Mouse (Mus musculus) kidney, embryonic 16.5 days (tissue): Measurements from ENCODE around the gene Cstf1. TPM values are rescaled to one million over a fixed set of nuclear protein-coding genes. Genes with fewer than 3 reads are reported as not detected.

Source experiments
- ATAC-seq: fragments of 200-750 bp; cut with Nextera tagmentation; 2 replicates; pipeline ENCODE4 v1.8.0; 2017; ENCODE audit warnings: moderate TSS enrichment; ENCODE audit not compliant: low FRiP score, low TSS enrichment
- H3K27ac ChIP-seq: fragments of 300-500 bp; sonication (generic); 2 replicates; pipeline ENCODE4 v1.5.1; 2014; ENCODE audit warnings: low read length
- H3K27me3 ChIP-seq: fragments of 300-500 bp; sonication (generic); 2 replicates; pipeline ENCODE4 v1.6.1; 2014; ENCODE audit warnings: low read length, control low read depth, mixed read lengths; ENCODE audit not compliant: insufficient read depth
- H3K36me3 ChIP-seq: fragments of 300-500 bp; sonication (generic); 2 replicates; pipeline ENCODE4 v1.6.1; 2014; ENCODE audit warnings: low read length, control low read depth, mixed read lengths; ENCODE audit not compliant: insufficient read depth
- H3K4me1 ChIP-seq: fragments of 300-500 bp; sonication (generic); 2 replicates; pipeline ENCODE4 v1.6.1; 2014; ENCODE audit warnings: low read length, control low read depth, mixed read lengths; ENCODE audit not compliant: insufficient read depth
- H3K4me2 ChIP-seq: fragments of 300-500 bp; sonication (generic); replicated peaks from 2 replicates; pipeline ENCODE4 v1.6.1; 2014; ENCODE audit warnings: low read depth, low read length
- H3K4me3 ChIP-seq: fragments of 300-500 bp; sonication (generic); 2 replicates; pipeline ENCODE4 v1.5.1; 2014; ENCODE audit warnings: mild to moderate bottlenecking, low read length
- H3K9ac ChIP-seq: fragments of 300-500 bp; sonication (generic); replicated peaks from 2 replicates; pipeline ENCODE4 v1.6.1; 2014; ENCODE audit warnings: low read length
- H3K9me3 ChIP-seq: fragments of 300-500 bp; sonication (generic); 2 replicates; pipeline ENCODE4 v1.6.1; 2016; ENCODE audit warnings: low read length, control low read depth
- WGBS: fragments of 180-500 bp; shearing (Covaris S2); extraction: QIAGEN DNeasy Blood & Tissue Kit; methylation state at CpG from one replicate; pipeline ENCODE4 v1.1.7; 2014; 5-methylcytosine and 5-hydroxymethylcytosine counted together
- polyA plus RNA-seq: library from polyadenylated mRNA; unstranded; fragments of >200 nt; fragmentation: Nextera tagmentation; extraction: Ambion mirVana; gene quantifications from 2 replicates; pipeline ENCODE4 v1.2.1, GENCODE M21; 2015

The Cstf1 gene
- polyA plus RNA-seq, 1 experiment from 2014 or later = 38.3 TPM

DNA sequence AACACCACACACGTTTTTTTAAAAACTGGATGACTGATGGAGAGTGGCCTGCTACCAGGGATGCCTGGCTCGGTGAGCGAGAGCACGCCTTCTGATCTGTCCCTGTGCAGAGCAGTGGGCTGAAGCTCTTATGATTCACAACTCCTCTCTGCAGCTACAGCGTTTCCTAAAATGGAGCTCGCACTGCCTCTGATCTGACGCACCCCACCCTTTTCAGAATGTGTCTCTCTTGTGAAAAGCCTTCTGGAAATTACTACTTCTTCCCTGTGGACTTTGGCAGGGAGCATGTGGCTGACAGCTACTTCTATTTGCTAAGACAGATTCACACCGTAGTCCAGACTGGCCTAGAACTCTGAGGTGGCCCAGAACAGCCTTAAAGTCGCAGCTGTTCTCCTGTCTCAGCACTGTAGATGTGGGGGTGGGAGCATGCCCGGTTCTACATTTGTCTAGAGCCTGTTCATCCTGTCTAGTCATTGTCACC is 21.6 kb downstream of the Cstf1 start:
- WGBS = 66% methylated on average over 10 of the region's 10 CpGs
- no peak for ATAC-seq
- H3K36me3 ChIP-seq = no peaks in the 10 kb centered on the region
- no peak overlapping the region for H3K4me3 ChIP-seq
- no peak overlapping the region for H3K4me2 ChIP-seq
- H3K27me3 ChIP-seq = no peaks in the 10 kb centered on the region
- H3K9me3 ChIP-seq = no peaks in the 10 kb centered on the region
- no peak overlapping the region for H3K9ac ChIP-seq
- no peak overlapping the region for H3K27ac ChIP-seq
- H3K4me1 ChIP-seq = no peaks in the 10 kb centered on the region

- no peaks in the 10 kb centered on the region for H3K36me3 ChIP-seq
- no peaks in the 10 kb centered on the region for H3K27me3 ChIP-seq
- H3K4me3 ChIP-seq = no peak within 1 kb of the TSS
- H3K27ac ChIP-seq = no peak within 1 kb of the TSS
- no peak within 1 kb of the TSS for H3K9ac ChIP-seq
- WGBS = 38% methylated on average over 13 of the region's 13 CpGs
- H3K9me3 ChIP-seq = no peaks in the 10 kb centered on the region
- ATAC-seq = no peak
- H3K4me1 ChIP-seq = no peaks in the 10 kb centered on the region
- H3K4me2 ChIP-seq = no peak within 1 kb of the TSS
Measured at GRCm38 (mm10) chr2:172393391-172394051, 23.0 kb downstream of the Cstf1 start, which contains the start of gene Cass4. TSS of gene Cass4 (plus strand) at chr2:172393794.

DNA sequence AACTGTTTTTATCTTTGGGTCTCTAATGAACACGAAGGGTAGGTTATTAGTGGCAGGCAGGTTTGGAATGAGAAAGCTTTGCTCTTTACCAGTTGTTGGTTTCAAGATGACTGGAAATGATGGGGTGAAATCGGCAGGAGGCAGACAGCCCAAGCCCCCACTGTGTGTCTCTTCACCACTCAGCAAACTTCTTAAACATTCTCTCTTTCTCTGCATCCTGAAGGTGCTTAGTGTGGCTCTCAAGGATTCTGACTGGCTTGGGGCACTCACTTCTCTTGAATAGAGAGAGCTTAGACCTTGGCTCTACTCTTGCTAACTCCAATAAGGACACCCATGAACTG is 23.5 kb downstream of the Cstf1 start:
- no peak for ATAC-seq
- no peaks in the 10 kb centered on the region for H3K36me3 ChIP-seq
- H3K9ac ChIP-seq = no peak overlapping the region
- whole genome bisulfite sequencing = 70% methylated on average over 2 of the region's 2 CpGs
- H3K27ac ChIP-seq = no peak overlapping the region
- no peak overlapping the region for H3K4me3 ChIP-seq
- H3K27me3 ChIP-seq = no peaks in the 10 kb centered on the region
- H3K4me2 ChIP-seq = no peak overlapping the region
- no peaks in the 10 kb centered on the region for H3K9me3 ChIP-seq
- no peaks in the 10 kb centered on the region for H3K4me1 ChIP-seq

DNA sequence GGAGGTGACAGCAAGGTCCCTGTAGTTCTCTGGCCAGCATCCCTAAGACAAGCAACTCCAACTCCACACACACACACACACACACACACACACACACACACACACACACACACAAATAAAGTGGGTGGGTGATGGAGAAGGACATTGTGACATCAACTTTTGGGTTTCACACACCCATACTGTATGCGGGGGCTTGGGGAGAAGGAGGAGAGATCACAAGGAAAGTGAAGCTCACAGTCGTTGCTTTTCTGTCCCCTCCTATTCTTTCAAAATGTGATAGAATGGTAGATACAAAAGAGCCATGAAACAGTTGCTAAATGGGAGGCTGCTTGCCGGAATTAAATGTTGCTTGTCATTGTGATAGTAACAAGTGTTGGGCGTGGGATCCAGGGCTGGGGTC is 24.2 kb downstream of the Cstf1 start:
- WGBS = 81% methylated on average over 4 of the region's 4 CpGs

GRCm38 (mm10) chr2:172395961-172396360 is 25.5 kb downstream of the Cstf1 start:
- H3K4me3 ChIP-seq = no peak overlapping the region
- H3K9ac ChIP-seq = no peak overlapping the region
- no peaks in the 10 kb centered on the region for H3K36me3 ChIP-seq
- no peaks in the 10 kb centered on the region for H3K27me3 ChIP-seq
- H3K4me2 ChIP-seq = no peak overlapping the region
- no peak overlapping the region for H3K27ac ChIP-seq
- H3K9me3 ChIP-seq = no peaks in the 10 kb centered on the region
- ATAC-seq = 0 out of 2 replicates have a peak, but pooled peaks have one; percentile 19
- H3K4me1 ChIP-seq = no peaks in the 10 kb centered on the region
- 51% methylated on average over 9 of the region's 9 CpGs for WGBS

More for the DNA sequence above, 24.2 kb downstream of the Cstf1 start:
- Histone ChIP-seq H3K4me3 (no peak overlapping the region), H3K36me3 (no peaks in the 10 kb centered on the region), H3K27ac (no peak overlapping the region), H3K9ac (no peak overlapping the region), H3K4me2 (no peak overlapping the region), H3K4me1 (no peaks in the 10 kb centered on the region), H3K27me3 (no peaks in the 10 kb centered on the region), H3K9me3 (no peaks in the 10 kb centered on the region)
- no peak for ATAC-seq

DNA sequence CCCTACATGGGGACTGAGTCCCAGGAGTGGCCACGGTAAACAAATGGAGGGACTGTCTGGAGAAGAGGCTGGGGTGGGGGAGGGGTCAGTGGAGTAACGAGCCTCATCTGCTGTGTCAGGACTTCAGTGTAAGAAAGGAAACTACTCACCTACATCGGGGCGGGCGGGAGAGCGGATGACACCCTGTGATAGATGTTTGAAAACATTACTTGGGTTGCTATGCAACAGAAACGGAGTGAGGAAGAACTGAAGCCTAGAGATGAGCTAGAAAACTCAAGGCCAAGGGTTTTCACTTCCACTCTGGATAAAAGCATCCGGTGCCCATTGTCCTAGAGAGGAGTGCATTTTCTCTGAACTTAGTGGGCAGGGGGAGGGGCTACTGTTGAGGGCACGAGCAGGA is 29.4 kb downstream of the Cstf1 start:
- 37% methylated on average over 9 of the region's 9 CpGs for WGBS
- no peak for ATAC-seq
- no peak overlapping the region for H3K4me2 ChIP-seq
- H3K27ac ChIP-seq = no peak overlapping the region
- H3K9ac ChIP-seq = no peak overlapping the region
- no peaks in the 10 kb centered on the region for H3K4me1 ChIP-seq
- H3K36me3 ChIP-seq = no peaks in the 10 kb centered on the region
- H3K27me3 ChIP-seq = no peaks in the 10 kb centered on the region
- no peak overlapping the region for H3K4me3 ChIP-seq
- H3K9me3 ChIP-seq = no peaks in the 10 kb centered on the region

GRCm38 (mm10) chr2:172401116-172401825 is 30.8 kb downstream of the Cstf1 start:
- no peak for ATAC-seq
- H3K27ac ChIP-seq = no peak overlapping the region
- H3K9ac ChIP-seq = no peak overlapping the region
- WGBS = 64% methylated on average over 13 of the region's 13 CpGs
- H3K4me3 ChIP-seq = no peak overlapping the region
- H3K27me3 ChIP-seq = no peaks in the 10 kb centered on the region
- H3K36me3 ChIP-seq = no peaks in the 10 kb centered on the region
- no peaks in the 10 kb centered on the region for H3K9me3 ChIP-seq
- no peaks in the 10 kb centered on the region for H3K4me1 ChIP-seq
- no peak overlapping the region for H3K4me2 ChIP-seq

DNA sequence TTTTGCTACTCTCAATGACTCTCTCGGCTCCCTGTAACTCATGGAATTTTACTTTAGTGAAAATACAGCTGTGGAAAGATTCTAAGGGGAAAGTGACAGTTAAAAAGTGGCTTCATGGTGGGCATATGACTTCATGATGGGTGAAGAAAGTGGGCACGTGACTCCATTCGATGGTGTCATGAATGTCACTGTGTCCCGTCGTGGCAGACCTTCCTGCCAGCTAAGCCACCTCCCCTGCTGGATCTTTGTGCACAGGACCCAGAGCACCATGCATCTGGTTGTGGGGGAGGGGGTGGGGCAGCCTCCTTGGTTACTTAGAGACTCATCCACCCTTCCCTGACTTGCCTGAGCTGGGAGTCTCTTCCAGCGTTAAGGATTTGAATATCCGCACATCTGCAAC is 33.8 kb downstream of the Cstf1 start:
- no peak overlapping the region for H3K9ac ChIP-seq
- 58% methylated on average over 7 of the region's 7 CpGs for WGBS
- H3K4me3 ChIP-seq = no peak overlapping the region
- H3K27me3 ChIP-seq = no peaks in the 10 kb centered on the region
- H3K36me3 ChIP-seq = no peaks in the 10 kb centered on the region
- no peak for ATAC-seq
- no peaks in the 10 kb centered on the region for H3K4me1 ChIP-seq
- H3K27ac ChIP-seq = no peak overlapping the region
- no peaks in the 10 kb centered on the region for H3K9me3 ChIP-seq
- H3K4me2 ChIP-seq = no peak overlapping the region

DNA sequence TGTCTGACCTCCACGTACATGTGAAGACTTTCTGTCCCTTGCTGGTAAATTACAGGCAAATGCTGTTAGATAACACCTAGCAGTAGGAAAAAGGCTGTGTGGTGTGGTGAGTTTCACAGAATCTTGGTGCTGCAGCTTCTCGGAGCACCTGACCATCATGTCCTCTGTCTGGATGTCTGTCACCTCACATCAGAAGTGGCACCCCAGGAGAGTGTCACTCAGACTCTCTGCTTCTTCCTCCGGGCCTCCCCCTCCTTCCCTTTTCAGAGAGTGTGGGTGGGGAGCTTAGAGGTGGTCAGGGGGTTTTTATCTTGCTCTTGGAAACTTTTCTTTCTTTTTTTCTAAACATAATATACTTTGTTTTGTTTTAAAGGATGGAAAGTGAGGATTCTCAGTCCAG is 34.5 kb downstream of the Cstf1 start:
- ATAC-seq = no peak
- WGBS = 65% methylated on average over 3 of the region's 3 CpGs
- Histone ChIP-seq H3K4me3 (no peak overlapping the region), H3K36me3 (no peaks in the 10 kb centered on the region), H3K27ac (no peak overlapping the region), H3K9ac (no peak overlapping the region), H3K27me3 (no peaks in the 10 kb centered on the region), H3K4me1 (no peaks in the 10 kb centered on the region), H3K4me2 (no peak overlapping the region), H3K9me3 (no peaks in the 10 kb centered on the region)

GRCm38 (mm10) chr2:172406173-172406572 is 35.7 kb downstream of the Cstf1 start:
- Histone ChIP-seq H3K27me3 (no peaks in the 10 kb centered on the region), H3K9ac (no peak overlapping the region), H3K27ac (no peak overlapping the region), H3K4me2 (no peak overlapping the region), H3K36me3 (no peaks in the 10 kb centered on the region), H3K4me1 (no peaks in the 10 kb centered on the region), H3K9me3 (no peaks in the 10 kb centered on the region), H3K4me3 (no peak overlapping the region)
- WGBS = 56% methylated on average over 4 of the region's 4 CpGs
- ATAC-seq = no peak
